Mouse (Mus musculus) embryonic facial prominence, embryonic 12.5 days (tissue): ENCODE measurements around the gene Rcor2. TPM values are rescaled to one million over a fixed set of nuclear protein-coding genes. Genes with fewer than 3 reads are reported as not detected.

Experiments
- ATAC-seq: fragments of 200-750 bp; cut with Nextera tagmentation; 2 replicates; pipeline ENCODE4 v1.8.0; 2017; ENCODE audit not compliant: insufficient number of reproducible peaks, insufficient read depth, low FRiP score, low TSS enrichment
- H3K27ac ChIP-seq: fragments of 300-500 bp; sonication (generic); 2 replicates; pipeline ENCODE4 v1.5.1; 2016; ENCODE audit warnings: mild to moderate bottlenecking
- H3K27me3 ChIP-seq: fragments of 300-500 bp; sonication (generic); 2 replicates; pipeline ENCODE4 v1.6.1; 2016; ENCODE audit warnings: mild to moderate bottlenecking, moderate library complexity
- H3K36me3 ChIP-seq: fragments of 300-500 bp; sonication (generic); 2 replicates; pipeline ENCODE4 v1.6.1; 2016; ENCODE audit warnings: mild to moderate bottlenecking
- H3K4me1 ChIP-seq: fragments of 300-500 bp; sonication (generic); 2 replicates; pipeline ENCODE4 v1.6.1; 2016
- H3K4me2 ChIP-seq: fragments of 300-500 bp; sonication (generic); replicated peaks from 2 replicates; pipeline ENCODE4 v1.6.1; 2016; ENCODE audit warnings: mild to moderate bottlenecking, moderate library complexity
- H3K4me3 ChIP-seq: fragments of 300-500 bp; sonication (generic); 2 replicates; pipeline ENCODE4 v1.5.1; 2016; ENCODE audit warnings: mild to moderate bottlenecking
- H3K9ac ChIP-seq: fragments of 300-500 bp; sonication (generic); 2 replicates; pipeline ENCODE4 v1.6.1; 2016; ENCODE audit warnings: mild to moderate bottlenecking, moderate library complexity
- H3K9me3 ChIP-seq: fragments of 300-500 bp; sonication (generic); 2 replicates; pipeline ENCODE4 v1.6.1; 2016; ENCODE audit warnings: mild to moderate bottlenecking, moderate library complexity
- WGBS: fragments of 180-500 bp; shearing (Covaris S2); methylation state at CpG from one replicate; pipeline ENCODE4 v1.1.7; 2016; 5-methylcytosine and 5-hydroxymethylcytosine counted together
- polyA plus RNA-seq: library from polyadenylated mRNA; unstranded; fragments of >200 nt; fragmentation: Nextera tagmentation; extraction: Ambion mirVana; gene quantifications from 2 replicates; pipeline ENCODE4 v1.2.1, GENCODE M21; 2016

Rcor2 gene
- polyA plus RNA-seq, 1 experiment from 2014 or later = 43.5 TPM

GRCm38 (mm10) chr19:7279114-7279513 lies 12.0 kb downstream of the Rcor2 start:
- Histone ChIP-seq H3K4me3 (no peak overlapping the region), H3K9ac (no peak overlapping the region), H3K27ac (peak overlapping the region; percentile 17; the same call in 1 of the 2 replicates), H3K9me3 (no peaks in the 10 kb centered on the region), H3K27me3 (no peaks in the 10 kb centered on the region), H3K4me2 (no peak overlapping the region), H3K4me1 (peaks cover 21% of the 10 kb centered on the region), H3K36me3 (peaks cover 85% of the 10 kb centered on the region)
- no peak for ATAC-seq
- 43% methylated on average over 6 of the region's 6 CpGs for WGBS

- Histone ChIP-seq H3K9ac (no peak overlapping the region), H3K4me1 (peaks cover 11% of the 10 kb centered on the region), H3K4me3 (no peak overlapping the region), H3K27me3 (no peaks in the 10 kb centered on the region), H3K4me2 (no peak overlapping the region), H3K9me3 (no peaks in the 10 kb centered on the region), H3K36me3 (peaks cover 88% of the 10 kb centered on the region), H3K27ac (no peak overlapping the region)
- ATAC-seq = no peak
- 88% methylated on average over 18 of the region's 18 CpGs for WGBS
Observed at GRCm38 (mm10) chr19:7280557-7281330, 13.6 kb downstream of the Rcor2 start.

GRCm38 (mm10) chr19:7286563-7287315 lies 19.6 kb downstream of the Rcor2 start:
- peaks cover 70% of the 10 kb centered on the region for H3K36me3 ChIP-seq
- no peak for ATAC-seq
- whole genome bisulfite sequencing = 85% methylated on average over 12 of the region's 12 CpGs
- no peaks in the 10 kb centered on the region for H3K27me3 ChIP-seq
- H3K4me3 ChIP-seq = no peak overlapping the region
- H3K27ac ChIP-seq = no peak overlapping the region
- H3K4me1 ChIP-seq = peaks cover under 1% of the 10 kb centered on the region; the same call in 1 of the 2 replicates
- H3K4me2 ChIP-seq = no peak overlapping the region
- H3K9ac ChIP-seq = no peak overlapping the region
- H3K9me3 ChIP-seq = no peaks in the 10 kb centered on the region

GRCm38 (mm10) chr19:7288288-7288687 lies 21.2 kb downstream of the Rcor2 start:
- no peak overlapping the region for H3K27ac ChIP-seq
- 84% methylated on average over 3 of the region's 3 CpGs for WGBS
- H3K4me3 ChIP-seq = no peak overlapping the region
- H3K27me3 ChIP-seq = no peaks in the 10 kb centered on the region
- H3K9me3 ChIP-seq = no peaks in the 10 kb centered on the region
- no peak for ATAC-seq
- no peak overlapping the region for H3K9ac ChIP-seq
- no peak overlapping the region for H3K4me2 ChIP-seq
- H3K4me1 ChIP-seq = peaks cover 16% of the 10 kb centered on the region
- H3K36me3 ChIP-seq = peaks cover 54% of the 10 kb centered on the region

GRCm38 (mm10) chr19:7289767-7290166 lies 22.6 kb downstream of the Rcor2 start:
- no peak overlapping the region for H3K9ac ChIP-seq
- 0 out of 2 replicates have a peak overlapping the region, but pooled peaks have one; percentile 6 for H3K27ac ChIP-seq
- H3K4me2 ChIP-seq = no peak overlapping the region
- 53% methylated on average over 2 of the region's 2 CpGs for WGBS
- ATAC-seq = no peak
- H3K36me3 ChIP-seq = peaks cover 41% of the 10 kb centered on the region
- H3K4me1 ChIP-seq = peaks cover 29% of the 10 kb centered on the region
- no peaks in the 10 kb centered on the region for H3K9me3 ChIP-seq
- no peak overlapping the region for H3K4me3 ChIP-seq
- no peaks in the 10 kb centered on the region for H3K27me3 ChIP-seq

GRCm38 (mm10) chr19:7291958-7292709 lies 25.0 kb downstream of the Rcor2 start:
- H3K4me1 ChIP-seq = peaks cover 41% of the 10 kb centered on the region
- no peaks in the 10 kb centered on the region for H3K27me3 ChIP-seq
- H3K9me3 ChIP-seq = no peaks in the 10 kb centered on the region
- H3K4me3 ChIP-seq = no peak overlapping the region
- peaks cover 18% of the 10 kb centered on the region for H3K36me3 ChIP-seq
- H3K9ac ChIP-seq = no peak overlapping the region
- no peak for ATAC-seq
- H3K27ac ChIP-seq = peak overlapping the region; percentile 67
- WGBS = 78% methylated on average over 7 of the region's 7 CpGs
- H3K4me2 ChIP-seq = no peak overlapping the region

- Histone ChIP-seq H3K27me3 (no peaks in the 10 kb centered on the region), H3K36me3 (peaks cover 16% of the 10 kb centered on the region), H3K4me3 (no peak overlapping the region), H3K9me3 (no peaks in the 10 kb centered on the region), H3K9ac (no peak overlapping the region), H3K4me2 (0 out of 2 replicates have a peak overlapping the region, but pooled peaks have one; percentile 10), H3K27ac (no peak overlapping the region), H3K4me1 (peaks cover 45% of the 10 kb centered on the region)
- no peak for ATAC-seq
- WGBS = 73% methylated on average over 8 of the region's 8 CpGs
Observed at GRCm38 (mm10) chr19:7294098-7294876, 27.2 kb downstream of the Rcor2 start.

GRCm38 (mm10) chr19:7295071-7295658 lies 28.0 kb downstream of the Rcor2 start:
- ATAC-seq = no peak; the same call in 1 of the 2 replicates
- 0 out of 2 replicates have a peak overlapping the region, but pooled peaks have one; percentile 10 for H3K4me2 ChIP-seq
- no peak overlapping the region for H3K4me3 ChIP-seq
- H3K9me3 ChIP-seq = no peaks in the 10 kb centered on the region
- 55% methylated on average over 15 of the region's 15 CpGs for WGBS
- H3K36me3 ChIP-seq = peaks cover 15% of the 10 kb centered on the region
- no peaks in the 10 kb centered on the region for H3K27me3 ChIP-seq
- H3K27ac ChIP-seq = no peak overlapping the region
- H3K9ac ChIP-seq = peak overlapping the region; percentile 7; the same call in 1 of the 2 replicates
- peaks cover 45% of the 10 kb centered on the region for H3K4me1 ChIP-seq

- no peaks in the 10 kb centered on the region for H3K9me3 ChIP-seq
- no peak overlapping the region for H3K4me2 ChIP-seq
- H3K4me1 ChIP-seq = peaks cover 45% of the 10 kb centered on the region
- H3K4me3 ChIP-seq = no peak overlapping the region
- H3K36me3 ChIP-seq = peaks cover 10% of the 10 kb centered on the region
- H3K27me3 ChIP-seq = no peaks in the 10 kb centered on the region
- H3K9ac ChIP-seq = no peak overlapping the region
- no peak overlapping the region for H3K27ac ChIP-seq
- no peak for ATAC-seq
- 86% methylated on average over 4 of the region's 4 CpGs for WGBS
Observed at GRCm38 (mm10) chr19:7295959-7296358, 28.8 kb downstream of the Rcor2 start.

- Histone ChIP-seq H3K9ac (no peak overlapping the region), H3K4me1 (peaks cover 22% of the 10 kb centered on the region), H3K27ac (no peak overlapping the region), H3K27me3 (no peaks in the 10 kb centered on the region), H3K4me3 (no peak overlapping the region), H3K4me2 (no peak overlapping the region), H3K36me3 (peaks cover 10% of the 10 kb centered on the region), H3K9me3 (no peaks in the 10 kb centered on the region)
- no peak for ATAC-seq
Observed at GRCm38 (mm10) chr19:7299052-7299451, 31.9 kb downstream of the Rcor2 start.
